Mouse (Mus musculus) embryonic fibroblast, embryonic 13.5 days (primary cell): ENCODE measurements at regions not wholly inside any gene's neighbourhood (a gene's known extent, or its start where the extent isn't known, plus 50 kb on each side); places are given as distances from the start of the nearest gene placed in this dataset.

Experiments used
- CTCF ChIP-seq: IDR thresholded peaks from 2 replicates; pipeline ENCODE4 v1.5.1; 2011; ENCODE audit warnings: mild to moderate bottlenecking, control low read depth, low read length, moderate library complexity, borderline replicate concordance; ENCODE audit not compliant: insufficient read depth
- POLR2A ChIP-seq: IDR thresholded peaks from 2 replicates; pipeline ENCODE4 v1.6.1; 2011; ENCODE audit warnings: low read depth, mild to moderate bottlenecking, control low read depth, low read length, moderate library complexity

- TF ChIP-seq POLR2A: no peak
- TF ChIP-seq CTCF: no peak
These were observed 260.5 kb downstream of the Gpd2 start for GRCm38 (mm10) chr2:57497933-57498332.
